Mouse (Mus musculus) spleen, postnatal 4 days (tissue): ENCODE results near the gene Tmem59l.

Source experiments
- DNase-seq, 2 experiments: peaks; one replicate each; pipeline ENCODE4 v3.0.0; 2022; ENCODE audit warnings: low spot score in 2 of 2

Tmem59l gene

DNA sequence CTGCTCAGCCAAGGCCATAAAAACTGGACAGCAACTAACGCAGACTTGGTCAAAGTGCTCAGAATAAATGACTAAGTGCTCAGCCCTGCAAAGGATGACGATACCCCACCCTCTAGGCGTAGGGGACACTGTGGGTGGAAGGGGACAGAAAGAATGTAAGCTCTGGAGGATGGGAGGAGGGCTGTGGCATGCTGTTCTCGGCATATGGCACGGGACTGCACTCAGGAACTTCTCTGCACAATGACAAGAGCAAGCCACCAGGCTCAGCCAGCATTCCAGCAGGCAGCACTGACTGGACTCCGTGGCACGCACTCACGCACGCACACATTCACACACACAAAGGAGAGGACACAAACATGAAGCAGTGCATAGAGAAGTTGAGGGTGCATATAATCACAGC lies 26.6 kb downstream of the Tmem59l start:
- no peak for DNase-seq

GRCm38 (mm10) chr8:70460199-70460598 lies 27.0 kb downstream of the Tmem59l start:
- DNase-seq, result no peak

GRCm38 (mm10) chr8:70459636-70460035 lies 27.5 kb downstream of the Tmem59l start:
- no peak for DNase-seq

DNA sequence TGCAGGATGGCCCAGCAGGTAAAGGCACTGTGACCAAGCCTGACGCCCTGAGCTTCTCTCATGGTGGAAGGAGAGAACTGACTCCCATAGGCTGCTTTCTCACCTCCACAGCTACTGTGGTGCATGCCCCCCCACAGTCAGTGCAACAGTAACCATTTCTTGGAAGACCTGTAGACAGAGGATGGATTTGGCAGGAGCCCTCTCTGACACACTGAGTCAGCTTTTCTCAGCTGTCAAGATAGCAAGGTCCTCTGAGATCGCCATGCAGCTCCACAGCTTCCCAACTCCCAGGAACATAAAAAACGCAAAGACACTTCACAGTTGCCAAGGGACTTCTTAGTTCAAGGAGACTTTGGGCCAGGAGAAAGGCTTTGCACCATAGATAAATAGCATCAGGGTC lies 28.7 kb downstream of the Tmem59l start:
- DNase-seq, result no peak

DNA sequence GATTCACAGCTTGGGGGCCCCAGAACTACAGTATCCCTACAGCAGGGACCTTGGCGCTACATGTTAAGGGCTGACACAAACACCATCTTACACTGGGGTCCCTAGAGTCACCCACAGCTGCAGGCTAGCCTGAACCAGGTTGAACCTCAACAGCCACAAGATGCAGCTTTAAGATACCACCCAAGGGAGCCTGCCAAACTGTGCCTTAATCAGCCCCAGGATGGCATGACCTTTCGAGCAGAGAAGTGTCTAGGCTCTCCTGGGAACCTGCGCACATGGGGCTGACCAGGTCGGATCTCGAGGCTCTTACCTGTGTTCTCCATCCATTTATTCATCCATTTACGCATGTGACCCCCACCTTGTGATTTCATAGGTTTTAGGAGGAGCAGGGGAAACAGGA lies 29.3 kb downstream of the Tmem59l start:
- DNase-seq, result no peak

DNA sequence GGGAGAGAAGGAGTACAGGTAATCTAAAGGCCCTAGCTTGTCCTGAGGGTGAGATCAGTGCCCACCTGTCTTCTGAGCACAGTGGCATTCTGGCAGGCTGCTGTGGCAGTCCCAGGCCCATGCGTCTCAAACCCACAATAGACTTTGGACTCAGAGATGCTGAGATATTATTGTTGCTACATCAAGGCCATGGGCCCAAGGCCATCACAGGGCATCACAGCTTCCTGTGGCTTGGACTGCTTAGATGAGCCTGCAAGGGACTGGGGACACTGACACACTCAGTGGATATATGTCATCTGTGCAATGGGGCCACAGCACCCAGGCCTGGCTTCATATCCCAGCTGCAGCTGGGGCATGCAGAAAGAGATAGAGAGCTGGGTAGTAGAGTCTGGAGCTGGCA lies 30.2 kb downstream of the Tmem59l start:
- no peak for DNase-seq

GRCm38 (mm10) chr8:70453852-70454251 lies 33.3 kb downstream of the Tmem59l start:
- no peak for DNase-seq

GRCm38 (mm10) chr8:70452196-70452966 lies 34.8 kb downstream of the Tmem59l start:
- no peak for DNase-seq

- DNase-seq, result no peak
Measured at GRCm38 (mm10) chr8:70447639-70448420, 39.3 kb downstream of the Tmem59l start.

DNA sequence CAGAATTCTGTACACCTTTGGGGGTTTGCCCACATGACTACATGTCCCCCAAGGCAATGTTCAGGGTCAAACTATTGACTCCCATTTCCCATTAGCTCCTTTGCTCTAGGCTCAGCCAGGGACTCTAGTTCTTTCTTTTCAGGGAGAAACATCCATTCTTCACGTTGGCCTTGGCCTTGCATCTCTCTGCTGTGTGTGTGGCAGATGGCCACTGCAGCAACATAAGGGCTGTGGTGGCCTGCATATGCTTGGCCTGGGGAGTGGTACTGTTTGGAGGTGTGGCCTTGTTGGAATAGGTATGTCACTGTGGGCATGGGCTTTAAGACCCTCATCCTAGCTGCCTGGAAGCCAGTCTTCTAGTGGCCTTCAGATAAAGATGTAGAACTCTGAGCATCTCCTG lies 41.2 kb downstream of the Tmem59l start:
- DNase-seq, result no peak

DNA sequence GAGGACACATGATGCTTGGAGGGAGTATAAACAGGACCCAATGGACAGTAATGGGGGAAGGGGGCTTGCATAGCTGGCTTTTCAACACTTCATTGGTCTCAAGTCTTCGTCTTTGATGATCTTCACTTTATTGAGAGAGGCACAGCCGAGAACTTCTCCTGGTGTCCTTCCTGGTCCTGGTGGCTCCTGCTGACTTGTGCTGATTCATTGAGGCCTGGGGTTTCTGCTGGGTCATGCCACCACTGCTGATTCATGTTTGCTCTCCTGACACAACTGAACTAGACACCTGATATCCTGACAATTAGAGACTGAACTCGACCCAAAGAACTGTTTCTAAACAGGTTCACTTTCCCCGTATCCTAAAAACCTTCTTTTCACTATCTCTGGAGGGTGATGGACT lies 43.8 kb downstream of the Tmem59l start:
- no peak for DNase-seq

DNA sequence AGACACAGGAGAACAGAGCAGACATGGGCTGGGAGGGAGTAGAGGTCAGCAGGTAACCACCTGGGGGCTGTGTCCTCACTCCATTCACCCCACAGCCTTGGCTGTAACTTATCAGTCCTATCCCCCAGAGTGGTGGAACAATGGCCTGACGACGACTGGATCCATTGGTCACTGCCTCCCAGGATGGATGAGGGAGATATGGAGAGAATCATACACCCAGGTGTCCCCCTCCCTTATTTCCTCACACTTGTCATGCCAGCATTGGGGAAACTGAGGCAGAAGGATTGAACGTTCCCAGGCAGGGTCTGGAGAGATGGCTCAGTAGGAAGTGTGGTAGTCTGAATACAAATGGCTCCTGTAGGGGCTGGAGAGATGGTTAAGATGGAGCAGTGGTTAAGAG lies 45.6 kb downstream of the Tmem59l start:
- DNase-seq, result no peak

- no peak for DNase-seq
Measured at GRCm38 (mm10) chr8:70440246-70440645, 46.9 kb downstream of the Tmem59l start.

- no peak for DNase-seq
Measured at GRCm38 (mm10) chr8:70439848-70440179, 47.3 kb downstream of the Tmem59l start.

- peak; percentile 96 to 99 for DNase-seq
Measured at GRCm38 (mm10) chr8:70439055-70439847, 47.9 kb downstream of the Tmem59l start, which contains the start of gene Crtc1. Gene Crtc1, minus strand, starts transcription at chr8:70439579.

- DNase-seq, result no peak
Measured at GRCm38 (mm10) chr8:70438423-70438822, 48.7 kb downstream of the Tmem59l start.

DNA sequence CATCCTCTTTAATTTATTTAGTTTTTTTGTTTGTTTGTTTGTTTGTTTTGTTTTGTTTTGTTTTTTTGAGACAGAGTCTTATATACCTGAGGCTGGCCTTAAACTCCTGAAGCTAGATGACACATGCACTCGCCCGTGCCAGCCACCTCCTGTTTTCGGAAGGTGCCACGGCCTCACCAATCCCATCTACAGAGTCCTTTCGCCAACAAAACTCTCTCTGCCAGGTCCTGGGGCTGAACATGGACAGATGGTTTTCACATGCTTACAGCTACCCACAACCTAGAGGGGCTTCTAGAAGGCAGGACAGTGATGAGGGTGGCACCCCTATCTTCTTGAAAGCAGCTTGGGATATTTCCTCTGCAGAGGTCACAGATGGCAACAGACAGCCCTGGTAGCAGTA lies 52.0 kb downstream of the Tmem59l start:
- no peak for DNase-seq
